Mouse (Mus musculus): ENCODE results near the gene Ntng1.

GRCm38 (mm10) chr3:109854449-109855155 is 289.2 kb downstream of the Ntng1 start:
- no peak for TF ChIP-seq CTCF (IDR thresholded peaks at IDR 0.05; ENCODE audit: control insufficient read depth, insufficient read depth, insufficient replicate concordance, low read depth, low read length)
- TF ChIP-seq POLR2A (IDR thresholded peaks at IDR 0.05; ENCODE audit: control insufficient read depth, low read depth, low read length): no peak

Measured in testis, adult 2 months (tissue).